Mouse (Mus musculus) MEL (cell line): ENCODE results near the gene Fbxw7. TPM values are rescaled to one million over a fixed set of nuclear protein-coding genes. Genes with fewer than 3 reads are reported as not detected.

Experiments used
- DNase-seq: peaks from one replicate; pipeline ENCODE4 v3.0.0; 2011; ENCODE audit warnings: low read depth, low spot score
- H3K27ac ChIP-seq: 2 replicates; pipeline ENCODE4 v1.5.1; 2012; ENCODE audit warnings: low read depth, mild to moderate bottlenecking, control low read depth, low read length, moderate library complexity; ENCODE audit not compliant: control insufficient read depth
- H3K27me3 ChIP-seq, 2 experiments: fragments of 150-350 bp in 1 of 2; sonication (generic) in 1 of 2; 2 replicates each; pipeline ENCODE4 v1.6.1; 2012; ENCODE audit warnings: low read length in 2 of 2, mild to moderate bottlenecking in 2 of 2, improper control_type of control experiment in 1 of 2, moderate library complexity in 1 of 2; ENCODE audit not compliant: insufficient read depth in 2 of 2, control insufficient read depth in 1 of 2
- H3K36me3 ChIP-seq, 2 experiments: 2 replicates each; pipeline ENCODE4 v1.6.1; 2012 to 2014; ENCODE audit warnings: low read length in 2 of 2, improper control_type of control experiment in 1 of 2, inconsistent platforms in 1 of 2, mild to moderate bottlenecking in 1 of 2; ENCODE audit not compliant: insufficient read depth in 2 of 2, control insufficient read depth in 1 of 2
- H3K4me1 ChIP-seq, 2 experiments: fragments of 150-350 bp in 1 of 2; sonication (generic) in 1 of 2; 2 replicates each; pipeline ENCODE4 v1.6.1; 2012; ENCODE audit warnings: low read length in 2 of 2, improper control_type of control experiment in 1 of 2, mild to moderate bottlenecking in 1 of 2; ENCODE audit not compliant: insufficient read depth in 2 of 2, control insufficient read depth in 1 of 2
- H3K4me3 ChIP-seq, 2 experiments: fragments of 150-350 bp in 1 of 2; sonication (generic) in 1 of 2; 2 replicates each; pipeline ENCODE4 v1.5.1; 2012; ENCODE audit warnings: low read depth in 2 of 2, low read length in 2 of 2, mild to moderate bottlenecking in 2 of 2, moderate library complexity in 2 of 2, control low read depth in 1 of 2, improper control_type of control experiment in 1 of 2; ENCODE audit not compliant: control insufficient read depth in 1 of 2, insufficient read depth in 1 of 2
- H3K79me2 ChIP-seq: 2 replicates; pipeline ENCODE4 v1.6.1; 2012; ENCODE audit warnings: mild to moderate bottlenecking, low read length, moderate library complexity; ENCODE audit not compliant: control insufficient read depth, poor library complexity, insufficient read depth
- H3K9ac ChIP-seq: 2 replicates; pipeline ENCODE4 v1.6.1; 2012; ENCODE audit warnings: low read depth, mild to moderate bottlenecking, control low read depth, low read length, moderate library complexity; ENCODE audit not compliant: control insufficient read depth, poor library complexity, severe bottlenecking
- H3K9me3 ChIP-seq: fragments of 150-350 bp; sonication (generic); replicated peaks from 2 replicates; pipeline ENCODE4 v1.6.1; 2012; ENCODE audit warnings: mild to moderate bottlenecking, low read length, improper control_type of control experiment, moderate library complexity; ENCODE audit not compliant: insufficient read depth
- BHLHE40 ChIP-seq: IDR thresholded peaks from 2 replicates; pipeline ENCODE4 v1.6.1; 2012; ENCODE audit warnings: low read depth, mild to moderate bottlenecking, inconsistent platforms, low read length, improper control_type of control experiment, borderline replicate concordance
- CHD2 ChIP-seq: IDR thresholded peaks from 2 replicates; pipeline ENCODE4 v1.6.1; 2011; ENCODE audit warnings: low read length, improper control_type of control experiment
- E2F4 ChIP-seq: IDR thresholded peaks from 2 replicates; pipeline ENCODE4 v1.6.1; 2011; ENCODE audit warnings: low read depth, low read length, improper control_type of control experiment, borderline replicate concordance
- ELF1 ChIP-seq: IDR thresholded peaks from 2 replicates; pipeline ENCODE4 v1.6.1; 2014; ENCODE audit warnings: low read depth, mild to moderate bottlenecking, inconsistent platforms, low read length, improper control_type of control experiment, moderate library complexity
- EP300 ChIP-seq, 2 experiments: IDR thresholded peaks; 2 replicates each; pipeline ENCODE4 v1.6.1; 2011; ENCODE audit warnings: improper control_type of control experiment in 2 of 2, low read length in 2 of 2, low read depth in 1 of 2, mild to moderate bottlenecking in 1 of 2
- GABPA ChIP-seq: IDR thresholded peaks from 2 replicates; pipeline ENCODE4 v1.6.1; 2012; ENCODE audit warnings: low read depth, mild to moderate bottlenecking, inconsistent platforms, low read length, improper control_type of control experiment, moderate library complexity
- HCFC1 ChIP-seq: IDR thresholded peaks from 2 replicates; pipeline ENCODE4 v1.6.1; 2012; ENCODE audit warnings: low read depth, mild to moderate bottlenecking, inconsistent platforms, low read length, improper control_type of control experiment, moderate library complexity
- KAT2A ChIP-seq: conservative IDR thresholded peaks from 2 replicates; pipeline ENCODE4 v1.6.1; 2012; ENCODE audit warnings: low read depth, low read length, improper control_type of control experiment, inconsistent platforms
- MAZ ChIP-seq: IDR thresholded peaks from 2 replicates; pipeline ENCODE4 v1.6.1; 2012; ENCODE audit warnings: low read depth, mild to moderate bottlenecking, inconsistent platforms, low read length, improper control_type of control experiment
- MEF2A ChIP-seq: IDR thresholded peaks from 2 replicates; pipeline ENCODE4 v1.6.1; 2014; ENCODE audit warnings: low read depth, mild to moderate bottlenecking, inconsistent platforms, low read length, improper control_type of control experiment; ENCODE audit not compliant: poor library complexity, insufficient replicate concordance, severe bottlenecking; ENCODE audit errors: extremely low read depth
- MXI1 ChIP-seq: IDR thresholded peaks from 2 replicates; pipeline ENCODE4 v1.6.1; 2011; ENCODE audit warnings: mild to moderate bottlenecking, low read depth, low read length, improper control_type of control experiment
- MYB ChIP-seq: IDR thresholded peaks from 2 replicates; pipeline ENCODE4 v1.6.1; 2011; ENCODE audit warnings: mild to moderate bottlenecking, low read depth, low read length, improper control_type of control experiment
- MYC ChIP-seq: IDR thresholded peaks from 2 replicates; pipeline ENCODE4 v1.6.1; 2011; ENCODE audit warnings: low read depth, mild to moderate bottlenecking, low read length, improper control_type of control experiment, moderate library complexity
- NELFE ChIP-seq: IDR thresholded peaks from 2 replicates; pipeline ENCODE4 v1.6.1; 2011; ENCODE audit warnings: low read depth, low read length, improper control_type of control experiment
- POLR2A ChIP-seq, 2 experiments: IDR thresholded peaks; 2 replicates each; pipeline ENCODE4 v1.6.1; 2011 to 2012; ENCODE audit warnings: low read length in 2 of 2, mild to moderate bottlenecking in 2 of 2, control low read depth in 1 of 2, improper control_type of control experiment in 1 of 2, low read depth in 1 of 2, moderate library complexity in 1 of 2; ENCODE audit not compliant: control insufficient read depth in 1 of 2, insufficient read depth in 1 of 2, poor library complexity in 1 of 2
- POLR2AphosphoS5 ChIP-seq: IDR thresholded peaks from 2 replicates; pipeline ENCODE4 v1.6.1; 2012; ENCODE audit warnings: low read depth, borderline replicate concordance, mild to moderate bottlenecking, inconsistent platforms, low read length, moderate library complexity, mixed read lengths
- RCOR1 ChIP-seq: IDR thresholded peaks from 2 replicates; pipeline ENCODE4 v1.6.1; 2012; ENCODE audit warnings: low read depth, mild to moderate bottlenecking, inconsistent platforms, low read length, improper control_type of control experiment
- SMC3 ChIP-seq: IDR thresholded peaks from 2 replicates; pipeline ENCODE4 v1.6.1; 2011; ENCODE audit warnings: low read depth, low read length, improper control_type of control experiment
- TAL1 ChIP-seq: IDR thresholded peaks from 2 replicates; pipeline ENCODE4 v1.6.1; 2012; ENCODE audit warnings: mild to moderate bottlenecking, inconsistent platforms, low read length, moderate library complexity, mixed read lengths
- TBP ChIP-seq: IDR thresholded peaks from 2 replicates; pipeline ENCODE4 v1.8.0; 2011; ENCODE audit warnings: low read depth, low read length, improper control_type of control experiment
- UBTF ChIP-seq: IDR thresholded peaks from 2 replicates; pipeline ENCODE4 v1.6.1; 2012; ENCODE audit warnings: low read depth, mild to moderate bottlenecking, inconsistent platforms, low read length, improper control_type of control experiment, moderate library complexity, borderline replicate concordance; ENCODE audit not compliant: insufficient read depth
- USF1 ChIP-seq: IDR thresholded peaks from 2 replicates; pipeline ENCODE4 v1.6.1; 2014; ENCODE audit warnings: low read depth, mild to moderate bottlenecking, inconsistent platforms, low read length, improper control_type of control experiment, moderate library complexity
- ZC3H11A ChIP-seq: IDR thresholded peaks from 2 replicates; pipeline ENCODE4 v1.6.1; 2012; ENCODE audit warnings: low read depth, mild to moderate bottlenecking, inconsistent platforms, low read length, improper control_type of control experiment
- ZMIZ1 ChIP-seq: IDR thresholded peaks from 2 replicates; pipeline ENCODE4 v1.6.1; 2012; ENCODE audit warnings: low read depth, mild to moderate bottlenecking, inconsistent platforms, low read length, improper control_type of control experiment, moderate library complexity
- ZNF384 ChIP-seq: IDR thresholded peaks from 2 replicates; pipeline ENCODE4 v1.6.1; 2012; ENCODE audit warnings: low read depth, mild to moderate bottlenecking, inconsistent platforms, low read length, improper control_type of control experiment
- polyA plus RNA-seq, 2 experiments: library from polyadenylated mRNA; stranded (reverse) in 1 of 2; unstranded in 1 of 2; fragments of >175 nt in 1 of 2; fragments of >200 nt in 1 of 2; gene quantifications; 2 replicates each; pipeline versions ENCODE4 v1.2.1 to v1.2.4; 2012; ENCODE audit warnings: low replicate concordance in 2 of 2, low read depth in 1 of 2; ENCODE audit not compliant: insufficient read length in 2 of 2, insufficient read depth in 1 of 2, missing spikeins in 1 of 2
- total RNA-seq: library from RNA; depleted of rRNA; stranded (reverse); fragments of 300-350 nt; gene quantifications from 2 replicates; pipeline ENCODE4 v1.2.3, GENCODE M21; 2012

The Fbxw7 gene
- total and polyA plus RNA-seq, 3 experiments: 11.8 to 14.5 TPM; not detected in 1

- TF ChIP-seq ELF1 (peak; percentile 94), USF1 (no peak), ZNF384 (no peak), E2F4 (no peak), TAL1 (no peak), MXI1 (peak; percentile 61; the same call in 1 of the 2 replicates), KAT2A (no peak; the same call in 1 of the 2 replicates), POLR2A (IDR thresholded peaks at IDR 0.05; ENCODE audit: control insufficient read depth in 1 of 2, insufficient read depth in 1 of 2, low read depth in 1 of 2, low read length in 2 of 2, poor library complexity in 1 of 2) (peak; percentile 25 to 91), MAZ (peak; percentile 100), CHD2 (no peak), GABPA (no peak), BHLHE40 (no peak), POLR2AphosphoS5 (no peak), EP300 (IDR thresholded peaks at IDR 0.05; ENCODE audit: low read depth in 1 of 2, low read length in 2 of 2) (no peak; a peak in 1 of 4 replicates)
Measured at GRCm38 (mm10) chr3:84814157-84814761, 809 bp upstream of the Fbxw7 start (continued).

DNA sequence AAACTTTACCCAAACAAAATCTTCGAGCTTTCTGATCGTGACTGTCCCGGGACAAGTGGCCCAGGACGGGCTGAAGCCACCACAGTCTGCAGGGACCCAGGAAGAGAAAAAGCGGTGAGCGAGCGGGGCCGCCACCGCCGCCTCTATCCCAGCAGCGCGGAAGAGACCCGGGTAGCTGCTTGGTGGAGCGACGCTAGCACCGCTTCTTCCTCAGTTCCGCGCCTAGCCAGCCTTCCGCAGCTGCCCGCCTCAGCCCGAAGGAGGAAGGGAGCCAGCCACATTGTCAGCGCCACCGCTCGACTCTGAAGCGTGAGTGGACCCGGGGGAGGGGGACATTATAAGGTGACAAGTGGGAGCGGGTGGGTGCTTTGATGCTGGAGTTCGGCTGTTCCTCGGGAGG lies 393 bp downstream of the Fbxw7 start:
- H3K27me3 ChIP-seq: no peaks in the 10 kb centered on the region
- TF ChIP-seq ZNF384 (no peak), SMC3 (no peak), POLR2A (IDR thresholded peaks at IDR 0.05; ENCODE audit: control insufficient read depth in 1 of 2, insufficient read depth in 1 of 2, low read depth in 1 of 2, low read length in 2 of 2, poor library complexity in 1 of 2) (peak in 1 of 2 experiments; percentile 23; a peak in 1 of 4 replicates), TBP (no peak), MAZ (peak; percentile 7; the same call in 1 of the 2 replicates), MXI1 (peak; percentile 38; the same call in 1 of the 2 replicates), ZC3H11A (no peak), MEF2A (no peak), HCFC1 (no peak), NELFE (no peak), UBTF (0 out of 2 replicates have a peak, but pooled peaks have one; percentile 62), MYC (no peak), ZMIZ1 (no peak), GABPA (no peak), RCOR1 (no peak), TAL1 (no peak), MYB (no peak)
- TF ChIP-seq, all 39 proteins: peak for 4
- Histone ChIP-seq H3K4me3 (peak overlapping the region; percentile 82 to 97), H3K36me3 (peaks cover 2 to 43% of the 10 kb centered on the region in 2 experiments; a peak in 3 of 4 replicates), H3K27ac (0 out of 2 replicates have a peak overlapping the region, but pooled peaks have one; percentile 20), H3K4me1 (peaks cover 12 to 17% of the 10 kb centered on the region in 2 experiments), H3K79me2 (peaks cover 40% of the 10 kb centered on the region), H3K9ac (peak overlapping the region; percentile 94), H3K9me3 (no peaks in the 10 kb centered on the region)
- DNase-seq: peak; percentile 68
